Mouse (Mus musculus): ENCODE data around the gene Pced1b. TPM values are rescaled to one million over a fixed set of nuclear protein-coding genes. Genes with fewer than 3 reads are reported as not detected.

Gene Pced1b
- total and polyA plus RNA-seq, 3 experiments: 3.6 to 3.9 (median 3.8) TPM

DNA sequence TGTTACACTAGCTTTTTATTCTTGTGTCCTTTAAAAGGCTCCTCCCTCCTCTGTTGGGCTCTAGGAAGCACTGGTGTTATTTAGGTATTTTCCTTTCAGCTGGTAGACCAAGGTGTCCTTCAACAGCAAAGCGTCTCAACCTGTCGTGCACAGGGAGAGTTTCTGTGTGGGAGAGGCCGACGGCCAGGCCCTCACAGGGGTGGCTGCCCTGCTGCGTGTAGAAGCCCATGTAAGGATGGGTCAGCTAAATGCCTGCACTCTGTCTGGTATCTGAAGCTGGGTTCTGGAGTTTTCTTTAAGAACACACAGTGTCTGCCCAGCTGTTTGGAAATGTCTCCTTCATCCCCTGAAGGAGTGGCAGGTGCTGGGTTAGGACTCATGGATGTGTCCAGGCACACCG, 43.4 kb downstream of the Pced1b start:
- H3K27ac ChIP-seq: no peak overlapping the region
- TF ChIP-seq EP300 (IDR thresholded peaks at IDR 0.05; ENCODE audit: insufficient read depth, low read depth, low read length) (no peak), POLR2A (IDR thresholded peaks at IDR 0.05; ENCODE audit: insufficient read depth, low read depth, low read length) (no peak), CTCF (IDR thresholded peaks at IDR 0.05) (no peak)

DNA sequence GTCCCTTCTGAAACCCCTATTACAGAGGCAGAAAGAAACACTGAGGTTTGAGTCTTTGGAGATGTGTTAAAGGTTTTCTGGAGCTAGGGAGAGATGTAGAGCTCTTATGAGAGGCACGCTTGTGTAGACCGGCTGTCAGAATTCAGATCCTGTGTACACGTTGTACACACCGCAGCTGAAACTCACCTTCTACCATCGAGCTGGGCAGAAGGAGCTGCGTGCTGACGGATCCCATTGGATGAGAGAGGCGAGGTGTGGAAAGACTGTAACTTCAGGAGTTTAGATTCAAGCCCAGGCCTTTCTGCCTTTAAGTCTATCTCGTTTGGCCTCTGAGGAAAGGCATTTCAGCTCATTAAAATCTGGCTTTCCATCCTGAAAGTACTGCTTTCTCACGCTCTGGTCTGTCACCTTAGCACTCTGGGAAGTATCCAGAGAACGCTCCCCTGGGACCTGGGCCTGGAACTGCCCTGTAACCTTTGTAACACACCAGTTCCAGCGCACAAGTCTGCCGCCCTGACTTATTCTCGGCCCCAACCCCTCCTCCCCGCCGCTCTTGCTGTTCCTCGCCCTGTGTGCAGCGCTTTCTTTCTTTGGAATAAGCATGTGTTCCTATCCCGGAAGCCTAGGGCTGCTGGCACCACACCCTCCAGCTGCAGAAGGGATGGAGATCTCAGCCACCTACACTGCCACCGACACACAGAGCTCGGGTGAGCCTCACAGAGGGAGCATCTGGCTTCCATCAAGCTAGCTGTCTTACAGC, 44.6 kb downstream of the Pced1b start:
- WGBS: 57% methylated on average over 21 of the region's 21 CpGs
- peak; percentile 63 to 66 for DNase-seq

More for the DNA sequence above, 43.4 kb downstream of the Pced1b start:
- intact Hi-C loops (cut with DNase I): no loop called here
- DNase-seq: no peak
- Histone ChIP-seq H3K27me3 (ENCODE audit: control insufficient read depth, insufficient read depth, low read length) (no peaks in the 10 kb centered on the region), H3K79me2 (replicated peaks; ENCODE audit: control insufficient read depth, insufficient read depth, low read length) (no peaks in the 10 kb centered on the region), H3K4me1 (ENCODE audit: control insufficient read depth, insufficient read depth, low read length) (peaks cover 5% of the 10 kb centered on the region), H3K36me3 (ENCODE audit: control insufficient read depth, insufficient read depth, low read length) (no peaks in the 10 kb centered on the region), H3K4me3 (no peak overlapping the region), H3K9ac (ENCODE audit: low read depth, low read length) (no peak overlapping the region)
- 94% methylated on average over 6 of the region's 6 CpGs for WGBS

DNA sequence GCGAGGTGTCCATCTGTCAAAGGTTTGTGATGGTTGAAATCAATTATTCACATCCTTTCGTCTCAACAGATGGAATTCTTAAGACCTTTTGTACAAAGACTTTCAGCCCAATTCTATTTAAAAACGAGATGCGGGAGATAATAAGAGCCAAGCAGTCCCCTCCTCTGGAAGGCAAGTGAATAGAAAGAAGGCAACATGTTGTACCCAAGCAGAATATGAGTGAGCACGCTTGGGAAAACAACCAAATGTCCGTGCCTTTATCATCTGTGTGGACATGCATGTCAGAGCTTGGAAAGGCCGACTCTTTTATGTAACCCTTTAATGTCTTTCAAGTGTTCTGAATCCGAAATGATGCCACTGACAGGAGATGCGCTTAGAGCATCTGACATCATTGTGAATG, 61.0 kb downstream of the Pced1b start:
- no peaks in the 10 kb centered on the region for H3K36me3 ChIP-seq (ENCODE audit: control insufficient read depth, insufficient read depth, low read length)
- 73% methylated on average over 9 of the region's 9 CpGs for WGBS
- intact Hi-C loops (cut with DNase I): no loop called here

More for the DNA sequence above, 44.6 kb downstream of the Pced1b start:
- intact Hi-C loops (cut with DNase I): no loop called here
- no peak overlapping the region for H3K9ac ChIP-seq (ENCODE audit: low read depth, low read length)
- H3K27me3 ChIP-seq (ENCODE audit: control insufficient read depth, insufficient read depth, low read length): no peaks in the 10 kb centered on the region
- TF ChIP-seq CTCF (IDR thresholded peaks at IDR 0.05): no peak
- no peak for TF ChIP-seq EP300 (IDR thresholded peaks at IDR 0.05; ENCODE audit: insufficient read depth, low read depth, low read length)
- no peak for TF ChIP-seq POLR2A (IDR thresholded peaks at IDR 0.05; ENCODE audit: insufficient read depth, low read depth, low read length)
- H3K36me3 ChIP-seq (ENCODE audit: control insufficient read depth, insufficient read depth, low read length): no peaks in the 10 kb centered on the region
- peaks cover 5% of the 10 kb centered on the region for H3K4me1 ChIP-seq (ENCODE audit: control insufficient read depth, insufficient read depth, low read length)
- H3K79me2 ChIP-seq (replicated peaks; ENCODE audit: control insufficient read depth, insufficient read depth, low read length): no peaks in the 10 kb centered on the region
- H3K4me3 ChIP-seq: no peak overlapping the region
- peak overlapping the region; percentile 49 for H3K27ac ChIP-seq

DNA sequence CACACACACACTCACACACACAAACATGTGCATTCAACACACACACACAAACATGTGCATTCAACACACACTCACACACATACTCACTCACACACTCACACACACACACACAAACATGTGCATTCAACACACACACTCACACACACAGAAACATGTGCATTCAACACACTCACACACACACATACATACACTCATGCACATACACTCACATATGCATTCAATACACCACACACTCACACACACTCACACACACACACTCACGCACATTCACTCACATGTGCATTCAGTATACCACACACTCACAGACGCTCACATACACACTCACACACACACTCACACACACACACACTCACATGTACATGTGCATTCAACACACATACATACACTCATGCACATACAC, 62.6 kb downstream of the Pced1b start:
- Histone ChIP-seq H3K36me3 (ENCODE audit: control insufficient read depth, insufficient read depth, low read length) (no peaks in the 10 kb centered on the region), H3K4me1 (ENCODE audit: control insufficient read depth, insufficient read depth, low read length) (no peaks in the 10 kb centered on the region), H3K4me3 (no peak overlapping the region), H3K79me2 (replicated peaks; ENCODE audit: control insufficient read depth, insufficient read depth, low read length) (peaks cover 3% of the 10 kb centered on the region; the same call in 1 of the 2 replicates), H3K27ac (no peak overlapping the region), H3K9ac (ENCODE audit: low read depth, low read length) (no peak overlapping the region), H3K27me3 (ENCODE audit: control insufficient read depth, insufficient read depth, low read length) (peaks cover 4% of the 10 kb centered on the region)
- no peak for DNase-seq
- TF ChIP-seq POLR2A (IDR thresholded peaks at IDR 0.05; ENCODE audit: insufficient read depth, low read depth, low read length): no peak
- TF ChIP-seq EP300 (IDR thresholded peaks at IDR 0.05; ENCODE audit: insufficient read depth, low read depth, low read length): no peak
- TF ChIP-seq CTCF (IDR thresholded peaks at IDR 0.05): no peak
- 94% methylated on average over 2 of the region's 2 CpGs for WGBS
- intact Hi-C loops (cut with DNase I): no loop called here

More for the DNA sequence above, 61.0 kb downstream of the Pced1b start:
- H3K4me3 ChIP-seq: no peak overlapping the region
- TF ChIP-seq POLR2A (IDR thresholded peaks at IDR 0.05; ENCODE audit: insufficient read depth, low read depth, low read length) (no peak), EP300 (IDR thresholded peaks at IDR 0.05; ENCODE audit: insufficient read depth, low read depth, low read length) (no peak), CTCF (IDR thresholded peaks at IDR 0.05) (no peak)
- no peak overlapping the region for H3K27ac ChIP-seq
- H3K27me3 ChIP-seq (ENCODE audit: control insufficient read depth, insufficient read depth, low read length): peaks cover 4% of the 10 kb centered on the region
- no peak overlapping the region for H3K9ac ChIP-seq (ENCODE audit: low read depth, low read length)
- H3K79me2 ChIP-seq (replicated peaks; ENCODE audit: control insufficient read depth, insufficient read depth, low read length): peaks cover 3% of the 10 kb centered on the region; the same call in 1 of the 2 replicates
- no peak for DNase-seq
- no peaks in the 10 kb centered on the region for H3K4me1 ChIP-seq (ENCODE audit: control insufficient read depth, insufficient read depth, low read length)

DNA sequence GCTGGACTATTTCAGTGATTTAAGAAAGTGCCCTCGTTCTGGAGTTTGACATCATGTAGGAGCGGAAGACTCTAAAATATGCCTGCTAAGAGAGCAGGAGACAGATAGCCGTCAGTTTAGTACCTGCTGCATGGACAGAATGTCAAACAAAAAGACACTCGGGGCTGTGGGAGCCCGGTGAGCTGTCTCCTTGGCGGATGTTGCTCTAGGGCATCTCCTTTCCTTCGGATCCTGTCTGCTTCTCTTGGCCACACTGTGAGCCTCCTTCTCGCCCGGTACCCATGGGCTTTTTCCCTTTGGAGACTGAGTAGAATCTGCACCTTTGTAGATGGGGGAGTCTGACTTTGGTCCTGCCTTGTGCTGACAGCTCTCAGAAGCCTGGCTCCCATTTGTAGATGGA, 63.3 kb downstream of the Pced1b start:
- no peak overlapping the region for H3K4me3 ChIP-seq
- H3K79me2 ChIP-seq (replicated peaks; ENCODE audit: control insufficient read depth, insufficient read depth, low read length): peaks cover 3% of the 10 kb centered on the region; the same call in 1 of the 2 replicates
- no peak for DNase-seq
- H3K27ac ChIP-seq: no peak overlapping the region
- WGBS: 87% methylated on average over 9 of the region's 9 CpGs
- TF ChIP-seq CTCF (IDR thresholded peaks at IDR 0.05) (no peak), POLR2A (IDR thresholded peaks at IDR 0.05; ENCODE audit: insufficient read depth, low read depth, low read length) (no peak), EP300 (IDR thresholded peaks at IDR 0.05; ENCODE audit: insufficient read depth, low read depth, low read length) (no peak)
- intact Hi-C loops (cut with DNase I): no loop called here
- H3K9ac ChIP-seq (ENCODE audit: low read depth, low read length): no peak overlapping the region
- H3K36me3 ChIP-seq (ENCODE audit: control insufficient read depth, insufficient read depth, low read length): no peaks in the 10 kb centered on the region
- H3K4me1 ChIP-seq (ENCODE audit: control insufficient read depth, insufficient read depth, low read length): no peaks in the 10 kb centered on the region
- H3K27me3 ChIP-seq (ENCODE audit: control insufficient read depth, insufficient read depth, low read length): peaks cover 4% of the 10 kb centered on the region

DNA sequence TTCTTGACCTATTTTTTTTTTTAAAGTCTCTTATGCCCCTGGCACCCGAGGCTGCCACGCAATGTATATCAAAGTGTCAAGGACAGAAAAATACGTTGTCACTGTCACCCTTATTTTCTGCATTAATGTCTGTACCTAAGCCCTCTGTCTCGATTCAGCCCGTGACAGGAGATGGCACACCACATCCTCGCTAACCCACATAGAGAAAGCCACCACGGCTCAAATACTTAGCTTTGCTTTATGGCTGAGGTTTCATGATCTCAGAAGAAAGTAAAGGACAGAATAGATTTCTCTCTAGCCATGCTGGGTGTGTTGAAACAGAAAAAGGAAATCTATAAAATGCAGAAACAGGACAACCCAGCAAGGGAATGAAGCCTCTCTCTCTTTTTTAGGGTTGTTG, 64.3 kb downstream of the Pced1b start:
- no peak for DNase-seq
- Histone ChIP-seq H3K4me3 (no peak overlapping the region), H3K27me3 (ENCODE audit: control insufficient read depth, insufficient read depth, low read length) (peaks cover 4% of the 10 kb centered on the region), H3K27ac (no peak overlapping the region), H3K4me1 (ENCODE audit: control insufficient read depth, insufficient read depth, low read length) (no peaks in the 10 kb centered on the region), H3K79me2 (replicated peaks; ENCODE audit: control insufficient read depth, insufficient read depth, low read length) (peaks cover 3% of the 10 kb centered on the region; the same call in 1 of the 2 replicates), H3K9ac (ENCODE audit: low read depth, low read length) (no peak overlapping the region), H3K36me3 (ENCODE audit: control insufficient read depth, insufficient read depth, low read length) (no peaks in the 10 kb centered on the region)
- TF ChIP-seq POLR2A (IDR thresholded peaks at IDR 0.05; ENCODE audit: insufficient read depth, low read depth, low read length): no peak
- no peak for TF ChIP-seq EP300 (IDR thresholded peaks at IDR 0.05; ENCODE audit: insufficient read depth, low read depth, low read length)
- no peak for TF ChIP-seq CTCF (IDR thresholded peaks at IDR 0.05)
- intact Hi-C loops (cut with DNase I): no loop called here
- WGBS: 83% methylated on average over 7 of the region's 7 CpGs

Measured in heart, adult 2 months (tissue).